Mouse (Mus musculus): ENCODE measurements at regions not wholly inside any gene's neighbourhood (a gene's known extent, or its start where the extent isn't known, plus 50 kb on each side); places are given as distances from the start of the nearest gene placed in this dataset.

- H3ac ChIP-seq (ENCODE audit: control insufficient read depth, insufficient read length) = no peak overlapping the region
- no peaks in the 10 kb centered on the region for H3K36me3 ChIP-seq (ENCODE audit: control insufficient read depth, insufficient read depth)
- H3K79me2 ChIP-seq (ENCODE audit: control insufficient read depth, insufficient read depth) = no peaks in the 10 kb centered on the region
- H3K4me2 ChIP-seq (ENCODE audit: low read depth) = no peak overlapping the region
- TF ChIP-seq REST (IDR thresholded peaks at IDR 0.05; ENCODE audit: insufficient read depth, insufficient read length) (no peak), SRF (IDR thresholded peaks at IDR 0.05; ENCODE audit: control insufficient read depth, insufficient read length, low read depth) (no peak), CEBPB (IDR thresholded peaks at IDR 0.05; ENCODE audit: insufficient read depth, poor library complexity, severe bottlenecking) (no peak), MAX (IDR thresholded peaks at IDR 0.05; ENCODE audit: low read depth) (no peak), TCF12 (IDR thresholded peaks at IDR 0.05; ENCODE audit: insufficient read depth, poor library complexity, severe bottlenecking) (no peak), TCF3 (IDR thresholded peaks at IDR 0.05; ENCODE audit: insufficient read length, low read depth) (no peak), POLR2A (IDR thresholded peaks at IDR 0.05; ENCODE audit: insufficient read length, low read depth) (no peak), MYOG (IDR thresholded peaks at IDR 0.05; ENCODE audit: control insufficient read depth in 1 of 3, insufficient read depth in 1 of 3, insufficient read length in 2 of 3, low read depth in 2 of 3) (no peak), E2F4 (IDR thresholded peaks at IDR 0.05; ENCODE audit: insufficient read depth) (no peak), POLR2AphosphoS2 (IDR thresholded peaks at IDR 0.05; ENCODE audit: insufficient read length, low read depth) (no peak), MYOD1 (IDR thresholded peaks at IDR 0.05; ENCODE audit: control insufficient read depth in 1 of 3, insufficient read length in 2 of 3, low read depth in 2 of 3) (no peak), USF1 (IDR thresholded peaks at IDR 0.05; ENCODE audit: low read depth) (no peak)
- H3K27me3 ChIP-seq (ENCODE audit: control insufficient read depth, insufficient read depth, insufficient read length) = no peaks in the 10 kb centered on the region
- H3K4me3 ChIP-seq = no peak overlapping the region
Observed at GRCm38 (mm10) chr2:79546206-79546605, 88.9 kb upstream of the Itprid2 start.

- Histone ChIP-seq H3K27me3 (ENCODE audit: control insufficient read depth, insufficient read depth, insufficient read length) (no peaks in the 10 kb centered on the region), H3K4me2 (ENCODE audit: low read depth) (no peak overlapping the region), H3ac (ENCODE audit: control insufficient read depth, insufficient read length) (no peak overlapping the region), H3K4me3 (no peak overlapping the region), H3K79me2 (ENCODE audit: control insufficient read depth, insufficient read depth) (no peaks in the 10 kb centered on the region), H3K36me3 (ENCODE audit: control insufficient read depth, insufficient read depth) (no peaks in the 10 kb centered on the region)
- TF ChIP-seq E2F4 (IDR thresholded peaks at IDR 0.05; ENCODE audit: insufficient read depth) (no peak), MYOG (IDR thresholded peaks at IDR 0.05; ENCODE audit: control insufficient read depth in 1 of 3, insufficient read depth in 1 of 3, insufficient read length in 2 of 3, low read depth in 2 of 3) (no peak), POLR2A (IDR thresholded peaks at IDR 0.05; ENCODE audit: insufficient read length, low read depth) (no peak), SRF (IDR thresholded peaks at IDR 0.05; ENCODE audit: control insufficient read depth, insufficient read length, low read depth) (no peak), CEBPB (IDR thresholded peaks at IDR 0.05; ENCODE audit: insufficient read depth, poor library complexity, severe bottlenecking) (no peak), REST (IDR thresholded peaks at IDR 0.05; ENCODE audit: insufficient read depth, insufficient read length) (no peak), MAX (IDR thresholded peaks at IDR 0.05; ENCODE audit: low read depth) (no peak), USF1 (IDR thresholded peaks at IDR 0.05; ENCODE audit: low read depth) (no peak), TCF12 (IDR thresholded peaks at IDR 0.05; ENCODE audit: insufficient read depth, poor library complexity, severe bottlenecking) (no peak), MYOD1 (IDR thresholded peaks at IDR 0.05; ENCODE audit: control insufficient read depth in 1 of 3, insufficient read length in 2 of 3, low read depth in 2 of 3) (no peak), POLR2AphosphoS2 (IDR thresholded peaks at IDR 0.05; ENCODE audit: insufficient read length, low read depth) (no peak), TCF3 (IDR thresholded peaks at IDR 0.05; ENCODE audit: insufficient read length, low read depth) (no peak)
Observed at GRCm38 (mm10) chr2:79547284-79547683, 87.9 kb upstream of the Itprid2 start.

- no peaks in the 10 kb centered on the region for H3K36me3 ChIP-seq (ENCODE audit: control insufficient read depth, insufficient read depth)
- no peaks in the 10 kb centered on the region for H3K79me2 ChIP-seq (ENCODE audit: control insufficient read depth, insufficient read depth)
- H3K4me3 ChIP-seq = no peak overlapping the region
- no peak overlapping the region for H3ac ChIP-seq (ENCODE audit: control insufficient read depth, insufficient read length)
- TF ChIP-seq TCF3 (IDR thresholded peaks at IDR 0.05; ENCODE audit: insufficient read length, low read depth) (no peak), POLR2A (IDR thresholded peaks at IDR 0.05; ENCODE audit: insufficient read length, low read depth) (no peak), MYOD1 (IDR thresholded peaks at IDR 0.05; ENCODE audit: control insufficient read depth in 1 of 3, insufficient read length in 2 of 3, low read depth in 2 of 3) (peak in 2 of 3 experiments; percentile 61 to 67), E2F4 (IDR thresholded peaks at IDR 0.05; ENCODE audit: insufficient read depth) (no peak)
- H3K27me3 ChIP-seq (ENCODE audit: control insufficient read depth, insufficient read depth, insufficient read length) = no peaks in the 10 kb centered on the region
- peak overlapping the region; percentile 73 for H3K4me2 ChIP-seq (ENCODE audit: low read depth)
Observed at GRCm38 (mm10) chr2:79548039-79548600, 87.0 kb upstream of the Itprid2 start.

- no peaks in the 10 kb centered on the region for H3K27me3 ChIP-seq (ENCODE audit: control insufficient read depth, insufficient read depth, insufficient read length)
- no peak overlapping the region for H3ac ChIP-seq (ENCODE audit: control insufficient read depth, insufficient read length)
- no peaks in the 10 kb centered on the region for H3K36me3 ChIP-seq (ENCODE audit: control insufficient read depth, insufficient read depth)
- TF ChIP-seq MYOG (IDR thresholded peaks at IDR 0.05; ENCODE audit: control insufficient read depth in 1 of 3, insufficient read depth in 1 of 3, insufficient read length in 2 of 3, low read depth in 2 of 3) (no peak), MAX (IDR thresholded peaks at IDR 0.05; ENCODE audit: low read depth) (no peak), E2F4 (IDR thresholded peaks at IDR 0.05; ENCODE audit: insufficient read depth) (no peak), TCF12 (IDR thresholded peaks at IDR 0.05; ENCODE audit: insufficient read depth, poor library complexity, severe bottlenecking) (no peak), TCF3 (IDR thresholded peaks at IDR 0.05; ENCODE audit: insufficient read length, low read depth) (no peak), USF1 (IDR thresholded peaks at IDR 0.05; ENCODE audit: low read depth) (no peak), CEBPB (IDR thresholded peaks at IDR 0.05; ENCODE audit: insufficient read depth, poor library complexity, severe bottlenecking) (no peak), MYOD1 (IDR thresholded peaks at IDR 0.05; ENCODE audit: control insufficient read depth in 1 of 3, insufficient read length in 2 of 3, low read depth in 2 of 3) (no peak), SRF (IDR thresholded peaks at IDR 0.05; ENCODE audit: control insufficient read depth, insufficient read length, low read depth) (no peak), REST (IDR thresholded peaks at IDR 0.05; ENCODE audit: insufficient read depth, insufficient read length) (no peak), POLR2A (IDR thresholded peaks at IDR 0.05; ENCODE audit: insufficient read length, low read depth) (no peak), POLR2AphosphoS2 (IDR thresholded peaks at IDR 0.05; ENCODE audit: insufficient read length, low read depth) (no peak)
- no peaks in the 10 kb centered on the region for H3K79me2 ChIP-seq (ENCODE audit: control insufficient read depth, insufficient read depth)
- H3K4me3 ChIP-seq = no peak overlapping the region
- no peak overlapping the region for H3K4me2 ChIP-seq (ENCODE audit: low read depth)
Observed at GRCm38 (mm10) chr2:79549781-79550180, 85.4 kb upstream of the Itprid2 start.
